Mouse (Mus musculus) spleen, embryonic (tissue): ENCODE measurements around the gene Smim17.

Source experiments
- CTCF ChIA-PET: fragments of 350-600 bp; sonication (Branson Sonifier 250); formaldehyde crosslinking; loops from one replicate; lab custom pipeline; 2022; lab: Charles Lee

Gene Smim17

DNA sequence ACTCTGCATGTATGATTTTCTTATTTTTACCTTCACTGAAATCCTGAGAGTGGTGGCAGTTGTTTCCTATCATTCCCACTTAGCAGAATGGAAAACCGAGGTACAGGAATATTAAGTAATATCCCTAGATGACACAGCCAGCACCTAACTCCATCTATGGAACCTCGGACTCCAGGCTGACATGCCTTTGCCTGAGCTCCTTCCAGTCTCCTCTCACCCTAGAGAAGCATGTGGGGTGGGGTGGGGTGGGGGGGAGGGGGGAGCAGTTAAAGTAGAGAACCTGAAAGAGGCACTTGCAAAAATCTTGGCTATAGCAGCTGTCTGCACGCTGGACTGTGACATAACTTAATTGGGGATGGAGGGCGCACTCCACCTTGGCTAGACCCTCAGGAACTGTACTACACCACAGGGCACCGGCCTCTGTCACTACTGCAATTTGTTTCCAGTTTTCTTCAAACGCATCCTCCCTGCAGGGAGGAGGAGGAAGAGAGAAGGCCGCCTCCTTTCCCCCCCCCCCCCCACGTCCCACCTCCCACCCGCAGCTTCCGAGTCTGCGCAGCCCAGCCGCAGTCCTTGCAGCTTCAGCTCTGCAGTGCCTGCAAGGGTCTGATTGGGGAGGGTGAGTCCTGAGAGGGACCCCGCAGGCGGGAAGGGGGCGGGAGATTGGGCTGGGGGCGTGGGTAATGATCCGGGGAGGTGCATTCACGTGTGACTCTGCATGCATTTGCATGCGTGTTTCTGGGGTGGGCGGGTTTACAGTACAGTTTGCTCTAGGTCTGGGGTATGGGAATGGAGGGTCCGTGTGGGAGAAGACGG lies 16.3 kb downstream of the Smim17 start:
- CTCF ChIA-PET, result no interaction called here

DNA sequence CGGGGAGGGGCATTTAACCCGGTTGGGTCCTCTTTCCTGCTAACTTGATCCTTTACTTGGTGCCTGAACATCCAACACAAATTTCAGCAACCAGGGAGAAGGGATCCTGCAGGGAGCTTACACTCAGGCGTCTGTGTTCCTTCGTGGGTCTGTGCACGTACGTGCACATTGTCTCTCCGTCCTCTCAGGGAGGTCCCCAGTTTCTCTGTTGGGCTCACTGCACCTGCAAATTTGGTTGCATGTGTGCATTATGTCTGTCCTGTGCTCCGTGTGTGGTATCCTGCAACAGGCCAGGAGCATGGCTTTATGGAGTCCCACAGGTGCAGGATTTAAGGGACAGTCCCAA lies 16.9 kb downstream of the Smim17 start:
- CTCF ChIA-PET, result no interaction called here

DNA sequence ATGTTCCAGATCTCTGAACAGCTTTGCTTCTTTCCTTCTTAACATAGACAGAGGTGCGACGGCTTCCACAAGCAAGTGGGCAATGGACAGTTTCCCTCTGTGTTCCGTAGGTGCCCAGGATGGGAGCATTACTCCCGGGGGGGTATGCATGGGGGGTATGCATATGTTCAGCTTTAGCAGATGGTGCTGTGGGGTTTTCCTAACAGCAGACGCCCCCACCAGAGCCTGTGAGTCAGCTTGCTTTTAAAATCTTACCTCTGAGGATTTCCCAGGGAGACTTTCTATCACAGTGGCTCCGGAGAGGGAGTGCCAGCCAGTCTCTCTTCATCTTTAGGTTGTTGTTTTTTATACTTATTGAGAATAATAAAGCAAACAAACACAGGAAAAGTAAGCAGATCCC lies 21.4 kb downstream of the Smim17 start:
- CTCF ChIA-PET, result no interaction called here

DNA sequence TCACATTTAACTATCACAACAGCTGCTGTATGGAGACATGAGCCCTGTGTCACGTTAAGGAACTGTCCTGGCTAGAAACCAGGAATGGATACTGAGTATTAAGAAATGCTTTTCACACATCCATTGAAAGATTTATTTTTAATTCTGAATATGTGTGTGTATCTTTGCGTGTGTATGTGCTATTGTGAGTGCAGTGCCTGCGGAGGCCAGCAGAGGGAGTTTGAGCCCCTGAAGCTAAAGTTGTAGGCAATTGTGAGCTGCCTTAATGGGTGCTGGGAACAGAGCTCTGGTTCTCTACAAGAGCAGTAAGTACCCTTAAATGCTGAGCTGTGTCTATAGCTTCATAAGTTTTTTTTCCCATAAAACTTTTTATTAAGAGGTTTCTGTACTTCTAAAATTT lies 30.9 kb downstream of the Smim17 start:
- CTCF ChIA-PET, result no interaction called here

DNA sequence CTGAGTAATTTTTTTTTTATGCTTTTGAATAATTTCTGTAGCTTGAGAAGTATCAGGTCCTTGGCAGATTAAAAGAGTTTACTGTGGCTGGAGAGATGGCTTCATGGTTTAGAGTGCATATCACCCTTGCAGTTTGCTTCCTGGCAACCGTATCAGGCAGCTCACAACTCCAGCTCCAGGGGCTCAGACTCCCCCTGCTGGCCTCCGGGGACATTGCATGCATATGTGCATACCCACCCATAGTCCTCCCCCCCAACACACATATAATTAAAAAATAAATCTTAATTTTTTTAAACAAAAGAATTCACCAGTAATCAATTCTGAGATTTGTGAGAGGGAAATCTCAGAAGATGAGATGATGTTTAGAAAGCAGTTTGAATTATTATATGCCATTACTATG lies 31.8 kb downstream of the Smim17 start:
- CTCF ChIA-PET, result no interaction called here

DNA sequence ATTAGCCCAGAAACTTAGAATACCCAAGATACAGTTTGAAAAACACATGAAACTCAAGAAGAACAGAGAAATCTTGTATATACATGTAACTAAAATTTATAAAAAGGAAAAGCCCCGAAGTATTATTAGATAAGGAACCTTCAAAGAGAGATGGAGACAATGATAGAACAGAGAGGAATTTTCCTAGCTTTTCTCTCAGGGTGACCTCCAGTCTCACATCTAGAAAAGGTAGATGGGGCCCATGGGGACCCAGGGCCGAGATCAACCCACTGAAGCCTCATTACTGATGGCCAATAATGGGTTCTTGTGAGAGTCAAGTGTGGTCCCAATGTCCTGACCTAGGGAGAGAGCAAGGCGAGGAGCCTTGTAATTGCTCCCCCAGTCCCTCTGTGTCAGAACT lies 39.9 kb downstream of the Smim17 start, which contains the start of gene Olfr1344:
Gene Olfr1344 (plus strand): TSS at position 301 of the 400 bp plus-strand sequence.
- CTCF ChIA-PET, result no interaction called here

DNA sequence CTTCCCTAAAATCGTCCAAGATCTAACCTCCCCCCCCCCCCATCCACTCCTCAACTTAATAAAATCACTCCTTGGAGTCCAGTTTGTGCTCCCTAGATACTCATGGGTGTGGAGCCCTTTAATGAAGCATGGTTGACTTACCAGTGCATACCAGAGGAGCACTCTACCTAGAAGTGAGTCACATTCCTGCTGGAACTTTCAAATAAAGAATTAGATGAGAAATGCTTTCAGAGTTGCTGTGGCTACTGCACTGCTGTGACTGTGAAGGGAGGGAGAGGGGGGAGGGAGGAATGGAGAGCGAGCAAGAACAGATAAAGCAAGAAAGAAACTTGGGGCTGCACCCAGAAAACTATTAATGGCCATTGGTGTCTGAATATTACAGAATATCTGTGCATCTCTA lies 42.7 kb downstream of the Smim17 start:
- CTCF ChIA-PET, result no interaction called here

DNA sequence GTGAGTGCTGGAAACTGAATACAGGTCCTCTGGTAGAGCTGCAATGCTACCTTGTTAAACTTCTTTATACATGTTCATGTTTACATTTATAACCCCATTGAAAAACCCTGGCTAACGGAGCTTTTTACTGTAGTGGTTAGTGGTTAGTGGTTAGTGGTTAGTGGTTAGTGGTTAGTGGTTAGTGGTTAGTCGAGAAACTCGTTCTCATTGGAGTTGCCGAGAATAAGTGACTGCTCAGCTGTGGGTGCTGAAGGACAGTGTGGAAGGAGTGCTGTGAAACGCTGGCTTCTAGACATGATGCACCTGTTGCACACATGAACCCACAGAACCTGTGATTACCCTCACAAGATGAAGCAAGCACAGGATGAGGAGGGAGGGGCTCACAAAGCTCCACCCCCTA lies 49.3 kb downstream of the Smim17 start:
- CTCF ChIA-PET, result no interaction called here

DNA sequence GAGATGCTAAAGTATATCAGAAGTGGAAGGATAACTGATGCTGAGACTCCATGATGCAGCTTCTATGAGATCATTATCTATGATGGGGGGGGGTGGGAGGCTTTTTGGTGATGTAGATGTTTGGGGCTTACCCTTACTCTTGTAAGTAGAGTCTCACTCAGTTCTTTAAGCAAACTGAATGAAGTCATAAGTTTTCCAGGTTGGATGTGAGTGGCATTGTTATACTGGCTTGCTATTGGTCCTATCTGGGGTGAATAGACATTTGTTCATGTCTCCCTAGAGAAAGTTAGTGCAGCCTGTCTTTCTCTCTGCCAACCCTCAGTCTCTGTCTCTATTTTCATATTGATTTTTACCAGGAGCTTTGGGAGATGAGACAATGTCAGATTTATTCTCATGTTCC lies 57.4 kb downstream of the Smim17 start, which contains the start of gene Olfr1336:
Gene Olfr1336 (plus strand): TSS at position 301 of the 400 bp plus-strand sequence.
- CTCF ChIA-PET, result no interaction called here

DNA sequence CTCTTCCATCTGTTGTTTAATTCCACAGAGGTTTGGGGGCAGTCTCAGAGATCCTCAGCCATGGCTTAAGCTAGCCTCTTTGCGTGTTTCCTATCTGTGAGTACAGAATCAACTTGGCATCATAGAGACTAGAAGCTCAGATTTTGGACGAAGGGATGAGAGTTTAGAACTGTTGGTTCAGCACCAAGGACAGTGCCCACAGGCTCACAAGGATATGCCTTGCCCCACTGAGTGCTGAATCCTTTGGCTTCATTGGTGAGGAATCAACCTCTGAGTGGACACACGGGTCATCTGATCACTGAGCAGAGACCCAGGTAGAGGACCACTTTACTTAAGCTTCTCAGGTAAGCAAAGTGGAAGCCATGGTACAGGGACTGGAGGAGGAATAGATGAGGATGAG lies 57.9 kb downstream of the Smim17 start:
- CTCF ChIA-PET, result no interaction called here

DNA sequence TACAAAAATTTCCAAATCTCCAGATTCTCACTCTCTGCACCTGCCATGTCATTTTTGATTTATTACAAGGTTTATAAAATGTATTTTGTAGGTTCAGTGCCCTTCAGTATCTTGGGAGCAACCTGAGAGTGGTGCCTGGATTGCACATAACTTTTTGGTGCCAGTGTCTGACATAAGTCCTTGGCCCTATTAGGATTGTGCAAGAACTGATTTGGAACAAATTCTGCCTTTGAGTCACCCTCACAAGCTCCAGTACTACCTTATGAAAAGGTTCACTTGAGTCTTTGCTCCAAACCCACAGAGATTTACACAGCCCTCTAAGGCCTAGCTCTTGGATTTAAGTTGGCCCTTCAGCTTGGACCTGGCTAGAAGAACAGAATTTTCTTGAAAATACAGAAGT lies 68.4 kb downstream of the Smim17 start, which contains the start of gene Olfr1346:
Gene Olfr1346 (plus strand): TSS at position 151 of the 400 bp plus-strand sequence.
- CTCF ChIA-PET, result no interaction called here

DNA sequence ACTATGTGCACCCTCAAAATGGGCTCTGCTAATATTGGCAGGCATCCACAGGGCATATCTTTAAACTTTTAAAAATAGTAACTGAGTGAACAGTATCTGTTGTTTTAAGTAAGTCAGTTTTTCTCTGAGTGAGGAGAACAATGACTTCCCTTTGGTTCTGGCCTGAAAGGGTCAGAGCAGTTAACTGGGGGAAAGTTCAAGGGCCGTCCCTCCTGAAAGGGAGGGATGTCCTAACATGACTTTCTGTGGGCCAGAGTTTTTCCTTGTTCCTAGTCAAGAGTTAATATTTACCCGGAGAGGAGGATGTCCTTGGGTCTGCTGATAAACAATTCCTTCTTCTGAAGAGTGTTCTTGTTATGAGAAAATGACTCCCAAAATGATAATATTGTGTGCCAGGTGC lies 79.1 kb downstream of the Smim17 start:
- CTCF ChIA-PET, result interaction anchor here (0.6 kb wide), 1 partner anchor 267 kb away, joined by 12 read pairs; no protein-coding TSS in a partner anchor
